13 mouse cellular contexts compared by ENCODE assay signal in genomic region chr17:67889481-67890325, GRCm38 (mm10).
DNase-seq lines count a peak whose midpoint lies in the region; ATAC-seq lines count a peak whose summit lies in the region.
"Had no signal": no experiment of that assay in that cellular context is flagged by ENCODE, and none has a peak within 500 bp of the region (broad histone marks: within the 10 kb centered on the region; RNA-seq: fewer than 3 reads in every experiment).

No protein-coding gene starts in this region.

- no peaks in the 10 kb centered on the region for H3K27me3 ChIP-seq in embryonic facial prominence, embryonic 12.5 days
- no peaks in the 10 kb centered on the region for H3K27me3 ChIP-seq in embryonic facial prominence, embryonic 10.5 days (replicated peaks; ENCODE audit: low read depth, poor library complexity, severe bottlenecking)
- no peaks in the 10 kb centered on the region for H3K27me3 ChIP-seq in lung, embryonic 16.5 days (ENCODE audit: control insufficient read depth, insufficient read depth, low read depth, low read length)
- no peaks in the 10 kb centered on the region for H3K27me3 ChIP-seq in forebrain, embryonic 13.5 days
- no peaks in the 10 kb centered on the region for H3K27me3 ChIP-seq in hindbrain, embryonic 11.5 days (ENCODE audit: control insufficient read depth, insufficient read depth, low read length)
- H3K27me3 ChIP-seq: hindbrain, embryonic 13.5 days; limb, embryonic 12.5 days had no signal

- DNase-seq in embryonic facial prominence, embryonic 10.5 days (ENCODE audit: low spot score) = no peak
- DNase-seq in lung, postnatal 25 days (ENCODE audit: low spot score) = no peak
- DNase-seq in heart, adult 9 months (ENCODE audit: low spot score in 2 of 2) = peak; percentile 21 to 69
- peak; percentile 32 for DNase-seq in retina, embryonic 14.5 days (ENCODE audit: low spot score)
- DNase-seq in hindbrain, embryonic 11.5 days (ENCODE audit: low spot score) = no peak
- DNase-seq: B cell, adult 2 months; cerebellum, adult 9-10 months; right cerebral cortex, postnatal 14 days had no signal

- no peak for ATAC-seq in embryonic facial prominence, embryonic 12.5 days (ENCODE audit: insufficient number of reproducible peaks, insufficient read depth, low FRiP score, low TSS enrichment)
- peak; percentile 53; the same call in 1 of the 2 replicates for ATAC-seq in lung, embryonic 16.5 days (ENCODE audit: low read depth)
- no peak for ATAC-seq in forebrain, embryonic 13.5 days
- ATAC-seq in hindbrain, embryonic 11.5 days (ENCODE audit: low FRiP score) = no peak

- no peaks in the 10 kb centered on the region for H3K4me1 ChIP-seq in embryonic facial prominence, embryonic 12.5 days
- no peaks in the 10 kb centered on the region for H3K4me1 ChIP-seq in embryonic facial prominence, embryonic 10.5 days
- peaks cover 7% of the 10 kb centered on the region for H3K4me1 ChIP-seq in lung, embryonic 16.5 days (replicated peaks; ENCODE audit: control insufficient read depth, insufficient read depth, low read length)
- no peaks in the 10 kb centered on the region for H3K4me1 ChIP-seq in forebrain, embryonic 13.5 days
- no peaks in the 10 kb centered on the region for H3K4me1 ChIP-seq in hindbrain, embryonic 11.5 days (replicated peaks; ENCODE audit: control insufficient read depth, insufficient read depth, low read length)
- H3K4me1 ChIP-seq: hindbrain, embryonic 13.5 days; limb, embryonic 12.5 days had no signal

- no peaks in the 10 kb centered on the region for H3K9me3 ChIP-seq in embryonic facial prominence, embryonic 12.5 days
- H3K9me3 ChIP-seq in embryonic facial prominence, embryonic 10.5 days = no peaks in the 10 kb centered on the region
- H3K9me3 ChIP-seq in lung, embryonic 16.5 days (ENCODE audit: control insufficient read depth, low read length) = no peaks in the 10 kb centered on the region
- H3K9me3 ChIP-seq in forebrain, embryonic 13.5 days (replicated peaks) = no peaks in the 10 kb centered on the region
- no peaks in the 10 kb centered on the region for H3K9me3 ChIP-seq in hindbrain, embryonic 11.5 days (ENCODE audit: control insufficient read depth, low read length)
- H3K9me3 ChIP-seq: hindbrain, embryonic 13.5 days; limb, embryonic 12.5 days had no signal

- H3K4me3 ChIP-seq in embryonic facial prominence, embryonic 12.5 days = no peak overlapping the region
- no peak overlapping the region for H3K4me3 ChIP-seq in embryonic facial prominence, embryonic 10.5 days
- H3K4me3 ChIP-seq in lung, embryonic 16.5 days (ENCODE audit: low read length) = no peak overlapping the region; the same call in 1 of the 2 replicates
- H3K4me3 ChIP-seq in forebrain, embryonic 13.5 days = no peak overlapping the region
- H3K4me3 ChIP-seq in hindbrain, embryonic 11.5 days (ENCODE audit: low read depth, low read length) = no peak overlapping the region
- H3K4me3 ChIP-seq: hindbrain, embryonic 13.5 days; limb, embryonic 12.5 days had no signal

- 82% methylated on average over 20 of the region's 20 CpGs for WGBS in embryonic facial prominence, embryonic 12.5 days
- WGBS in embryonic facial prominence, embryonic 10.5 days = 78% methylated on average over 20 of the region's 20 CpGs
- WGBS in lung, embryonic 16.5 days = 55% methylated on average over 20 of the region's 20 CpGs
- WGBS in forebrain, embryonic 13.5 days = 43% methylated on average over 20 of the region's 20 CpGs
- WGBS in hindbrain, embryonic 11.5 days = 78% methylated on average over 20 of the region's 20 CpGs

- no peak overlapping the region for H3K4me2 ChIP-seq in embryonic facial prominence, embryonic 12.5 days (replicated peaks)
- peak overlapping the region; percentile 22; the same call in 1 of the 2 replicates for H3K4me2 ChIP-seq in lung, embryonic 16.5 days (ENCODE audit: low read depth, low read length)
- H3K4me2 ChIP-seq in forebrain, embryonic 13.5 days = no peak overlapping the region
- H3K4me2 ChIP-seq in hindbrain, embryonic 11.5 days (replicated peaks; ENCODE audit: low read depth, low read length) = no peak overlapping the region
- H3K4me2 ChIP-seq: hindbrain, embryonic 13.5 days; limb, embryonic 12.5 days had no signal

- H3K36me3 ChIP-seq in embryonic facial prominence, embryonic 12.5 days = peaks cover 47% of the 10 kb centered on the region
- H3K36me3 ChIP-seq in embryonic facial prominence, embryonic 10.5 days (replicated peaks) = peaks cover 68% of the 10 kb centered on the region
- peaks cover 3% of the 10 kb centered on the region for H3K36me3 ChIP-seq in lung, embryonic 16.5 days (ENCODE audit: control insufficient read depth, insufficient read depth, low read length)
- no peaks in the 10 kb centered on the region for H3K36me3 ChIP-seq in forebrain, embryonic 13.5 days (ENCODE audit: poor library complexity, severe bottlenecking)
- no peaks in the 10 kb centered on the region for H3K36me3 ChIP-seq in hindbrain, embryonic 11.5 days (ENCODE audit: control insufficient read depth, insufficient read depth, low read length)
- H3K36me3 ChIP-seq: hindbrain, embryonic 13.5 days had no signal

- 0 out of 2 replicates have a peak overlapping the region, but pooled peaks have one; percentile 2 for H3K27ac ChIP-seq in embryonic facial prominence, embryonic 12.5 days
- no peak overlapping the region for H3K27ac ChIP-seq in embryonic facial prominence, embryonic 10.5 days (replicated peaks)
- peak overlapping the region; percentile 59 for H3K27ac ChIP-seq in lung, embryonic 16.5 days (ENCODE audit: low read length)
- no peak overlapping the region for H3K27ac ChIP-seq in forebrain, embryonic 13.5 days
- no peak overlapping the region for H3K27ac ChIP-seq in hindbrain, embryonic 11.5 days (ENCODE audit: low read depth, low read length)
- H3K27ac ChIP-seq: hindbrain, embryonic 13.5 days; limb, embryonic 12.5 days had no signal

- no peak overlapping the region for H3K9ac ChIP-seq in embryonic facial prominence, embryonic 12.5 days
- H3K9ac ChIP-seq in lung, embryonic 16.5 days (ENCODE audit: low read length) = no peak overlapping the region
- H3K9ac ChIP-seq in forebrain, embryonic 13.5 days = no peak overlapping the region
- no peak overlapping the region for H3K9ac ChIP-seq in hindbrain, embryonic 11.5 days (ENCODE audit: low read depth, low read length)
- H3K9ac ChIP-seq: hindbrain, embryonic 13.5 days; limb, embryonic 12.5 days had no signal

Comparison
In these comparisons a context has a peak if more than half of its experiments do, and no peak if none do; other contexts are left out.
1. H3K27ac ChIP-seq: peak in embryonic facial prominence, embryonic 12.5 days (single experiment) and lung, embryonic 16.5 days (single experiment); none in embryonic facial prominence, embryonic 10.5 days (single experiment), forebrain, embryonic 13.5 days (single experiment) and hindbrain, embryonic 11.5 days (single experiment).
2. DNase-seq: peak in heart, adult 9 months (2 of 2) and retina, embryonic 14.5 days (single experiment); none in embryonic facial prominence, embryonic 10.5 days (single experiment), lung, postnatal 25 days (single experiment) and hindbrain, embryonic 11.5 days (single experiment).